Mouse (Mus musculus): ENCODE results near the gene Tmem231. TPM values are rescaled to one million over a fixed set of nuclear protein-coding genes. Genes with fewer than 3 reads are reported as not detected.

Gene Tmem231
- total and polyA plus RNA-seq, 2 experiments from 2014 or later: 1.2 to 1.6 TPM

DNA sequence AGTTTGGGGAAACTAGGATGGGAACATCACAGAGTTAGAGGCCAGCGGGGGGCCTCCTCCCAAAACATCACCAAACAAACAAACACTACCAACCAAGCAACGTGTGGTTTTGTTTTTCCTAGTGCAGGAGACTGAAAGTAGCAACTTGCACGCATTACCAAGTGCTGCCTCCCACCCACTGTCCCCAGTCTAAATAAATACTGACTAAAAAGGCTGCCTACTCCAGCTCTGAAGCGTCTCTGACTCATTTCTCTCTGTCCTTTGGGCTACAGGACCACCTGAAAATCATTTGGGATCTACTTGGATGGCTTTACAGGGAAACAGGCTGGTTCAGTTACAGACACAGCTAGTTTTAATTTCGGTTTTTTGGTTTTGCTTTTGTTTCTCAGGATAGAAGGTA is 30.7 kb upstream of the Tmem231 start:
- H3K9me3 ChIP-seq (replicated peaks; ENCODE audit: control insufficient read depth, low read length): no peaks in the 10 kb centered on the region
- DNase-seq (ENCODE audit: low spot score): no peak
- 63% methylated on average over 5 of the region's 5 CpGs for WGBS
- no peak for ATAC-seq (ENCODE audit: insufficient read depth, low read depth)
- H3K4me2 ChIP-seq (ENCODE audit: low read depth, low read length): no peak overlapping the region
- no peaks in the 10 kb centered on the region for H3K36me3 ChIP-seq (replicated peaks; ENCODE audit: control insufficient read depth, insufficient read depth, low read length)
- no peak overlapping the region for H3K9ac ChIP-seq (replicated peaks; ENCODE audit: low read depth, low read length)
- peaks cover 5% of the 10 kb centered on the region; the same call in 1 of the 2 replicates for H3K4me1 ChIP-seq (ENCODE audit: control insufficient read depth, insufficient read depth)
- TF ChIP-seq CTCF (IDR thresholded peaks at IDR 0.05; ENCODE audit: low read depth) (no peak), EP300 (IDR thresholded peaks at IDR 0.05; ENCODE audit: low read depth) (no peak)
- no peaks in the 10 kb centered on the region for H3K27me3 ChIP-seq (ENCODE audit: control insufficient read depth, insufficient read depth, low read length)
- H3K27ac ChIP-seq (ENCODE audit: low read depth): no peak overlapping the region
- no peak overlapping the region for H3K4me3 ChIP-seq (ENCODE audit: low read depth, low read length)

DNA sequence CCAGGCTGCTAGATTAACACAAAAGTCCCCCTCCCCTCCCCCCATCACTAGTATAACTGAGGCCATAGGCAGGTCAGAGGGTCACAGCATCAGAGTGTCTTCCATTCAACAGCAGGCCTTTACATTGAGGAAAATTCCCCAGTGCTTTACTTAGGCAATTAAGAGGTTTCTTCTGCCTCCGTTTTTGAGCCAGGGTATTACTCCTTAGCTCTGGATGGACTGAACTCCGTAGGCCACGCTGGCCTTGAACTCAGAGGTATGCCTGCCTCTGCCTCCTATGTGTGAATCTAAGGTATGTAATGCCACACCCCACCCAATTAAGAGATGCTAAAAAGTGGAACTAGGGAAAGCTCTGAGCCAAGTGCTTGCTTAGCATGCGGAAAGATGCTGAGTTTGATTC is 29.9 kb upstream of the Tmem231 start:
- WGBS: 87% methylated on average over 4 of the region's 4 CpGs
- Histone ChIP-seq H3K4me3 (ENCODE audit: low read depth, low read length) (no peak overlapping the region), H3K27me3 (ENCODE audit: control insufficient read depth, insufficient read depth, low read length) (no peaks in the 10 kb centered on the region), H3K4me1 (ENCODE audit: control insufficient read depth, insufficient read depth) (peaks cover 5% of the 10 kb centered on the region; the same call in 1 of the 2 replicates), H3K9ac (replicated peaks; ENCODE audit: low read depth, low read length) (no peak overlapping the region), H3K27ac (ENCODE audit: low read depth) (no peak overlapping the region), H3K4me2 (ENCODE audit: low read depth, low read length) (no peak overlapping the region), H3K9me3 (replicated peaks; ENCODE audit: control insufficient read depth, low read length) (no peaks in the 10 kb centered on the region), H3K36me3 (replicated peaks; ENCODE audit: control insufficient read depth, insufficient read depth, low read length) (0 out of 2 replicates have a peak, but pooled peaks cover under 1% of the 10 kb centered on the region)
- no peak for ATAC-seq (ENCODE audit: insufficient read depth, low read depth)
- TF ChIP-seq EP300 (IDR thresholded peaks at IDR 0.05; ENCODE audit: low read depth) (no peak), CTCF (IDR thresholded peaks at IDR 0.05; ENCODE audit: low read depth) (no peak)
- no peak for DNase-seq (ENCODE audit: low spot score)

DNA sequence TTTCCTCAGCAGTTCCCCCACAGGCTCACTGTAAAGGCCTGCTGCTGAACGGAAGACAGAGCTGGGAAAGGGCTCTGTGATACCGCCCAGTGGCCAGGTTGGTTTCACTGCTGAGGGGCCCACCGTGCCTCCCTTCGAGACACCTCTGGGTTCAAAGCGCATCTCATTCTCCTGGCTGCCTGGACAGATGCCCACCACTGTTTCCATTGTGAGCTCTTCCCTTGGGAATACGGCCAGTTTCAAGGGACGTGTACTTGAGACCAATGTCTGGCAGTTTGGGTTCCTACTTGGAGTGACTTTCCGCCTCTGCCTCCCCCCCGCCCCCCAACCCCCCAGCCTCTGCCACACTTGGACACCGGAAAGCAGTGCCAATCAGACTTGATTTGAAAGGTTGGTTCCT is 29.4 kb upstream of the Tmem231 start:
- ATAC-seq (ENCODE audit: insufficient read depth, low read depth): no peak
- Histone ChIP-seq H3K36me3 (replicated peaks; ENCODE audit: control insufficient read depth, insufficient read depth, low read length) (0 out of 2 replicates have a peak, but pooled peaks cover 5% of the 10 kb centered on the region), H3K4me2 (ENCODE audit: low read depth, low read length) (peak overlapping the region; percentile 27), H3K9me3 (replicated peaks; ENCODE audit: control insufficient read depth, low read length) (no peaks in the 10 kb centered on the region), H3K27me3 (ENCODE audit: control insufficient read depth, insufficient read depth, low read length) (no peaks in the 10 kb centered on the region), H3K4me1 (ENCODE audit: control insufficient read depth, insufficient read depth) (peaks cover 5% of the 10 kb centered on the region; the same call in 1 of the 2 replicates), H3K4me3 (ENCODE audit: low read depth, low read length) (no peak overlapping the region), H3K9ac (replicated peaks; ENCODE audit: low read depth, low read length) (no peak overlapping the region), H3K27ac (ENCODE audit: low read depth) (peak overlapping the region; percentile 51; the same call in 1 of the 2 replicates)
- no peak for DNase-seq (ENCODE audit: low spot score)
- 46% methylated on average over 10 of the region's 10 CpGs for WGBS
- no peak for TF ChIP-seq CTCF (IDR thresholded peaks at IDR 0.05; ENCODE audit: low read depth)
- no peak for TF ChIP-seq EP300 (IDR thresholded peaks at IDR 0.05; ENCODE audit: low read depth)

DNA sequence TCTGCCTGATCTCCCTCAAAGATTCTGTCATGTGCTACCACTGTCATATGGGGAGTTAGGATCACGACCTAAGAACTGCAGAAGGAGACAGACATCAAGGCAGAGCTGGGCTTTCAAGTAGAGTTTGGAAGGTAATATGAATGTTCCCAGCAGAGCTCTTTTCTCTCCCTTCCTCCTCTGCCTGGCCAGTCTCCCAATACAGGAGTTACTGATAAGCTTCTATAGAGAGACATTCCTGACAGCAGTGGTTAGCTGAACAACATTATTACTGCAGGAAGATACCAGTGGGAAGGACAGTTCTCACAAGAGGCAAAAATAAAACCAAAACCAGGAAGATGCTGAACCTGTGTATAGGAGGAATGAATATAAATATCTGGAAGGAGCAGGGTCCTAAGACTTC is 28.9 kb upstream of the Tmem231 start:
- H3K4me1 ChIP-seq (ENCODE audit: control insufficient read depth, insufficient read depth): peaks cover 5% of the 10 kb centered on the region; the same call in 1 of the 2 replicates
- 32% methylated on average over 1 of the region's 1 CpGs for WGBS
- peak overlapping the region; percentile 27 for H3K4me2 ChIP-seq (ENCODE audit: low read depth, low read length)
- peak; percentile 64 for ATAC-seq (ENCODE audit: insufficient read depth, low read depth)
- peak overlapping the region; percentile 51 for H3K27ac ChIP-seq (ENCODE audit: low read depth)
- no peak overlapping the region for H3K9ac ChIP-seq (replicated peaks; ENCODE audit: low read depth, low read length)
- no peak overlapping the region for H3K4me3 ChIP-seq (ENCODE audit: low read depth, low read length)
- H3K9me3 ChIP-seq (replicated peaks; ENCODE audit: control insufficient read depth, low read length): no peaks in the 10 kb centered on the region
- TF ChIP-seq CTCF (IDR thresholded peaks at IDR 0.05; ENCODE audit: low read depth): no peak
- TF ChIP-seq EP300 (IDR thresholded peaks at IDR 0.05; ENCODE audit: low read depth): no peak
- DNase-seq (ENCODE audit: low spot score): peak; percentile 54
- H3K36me3 ChIP-seq (replicated peaks; ENCODE audit: control insufficient read depth, insufficient read depth, low read length): 0 out of 2 replicates have a peak, but pooled peaks cover 5% of the 10 kb centered on the region
- no peaks in the 10 kb centered on the region for H3K27me3 ChIP-seq (ENCODE audit: control insufficient read depth, insufficient read depth, low read length)

DNA sequence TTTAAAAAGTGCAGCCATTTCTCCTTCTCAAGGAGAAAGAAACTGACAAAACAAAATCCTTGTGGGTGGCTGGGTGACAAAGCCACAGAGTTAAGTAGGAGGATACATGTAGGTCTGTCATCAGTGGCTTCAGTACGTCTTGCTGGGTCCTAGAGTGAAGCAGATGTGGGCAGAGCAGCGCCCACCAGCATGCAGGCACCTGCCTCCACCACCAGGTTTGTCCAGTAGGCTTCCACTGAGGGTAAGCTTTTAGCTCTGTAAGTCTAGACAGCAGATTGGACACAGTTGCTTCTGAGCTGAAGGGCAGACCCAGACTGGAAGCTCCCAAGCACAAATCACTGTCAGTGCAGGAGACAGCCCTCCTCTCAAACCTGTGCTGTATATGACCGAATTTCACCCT is 27.6 kb upstream of the Tmem231 start:
- H3K9ac ChIP-seq (replicated peaks; ENCODE audit: low read depth, low read length): no peak overlapping the region
- TF ChIP-seq CTCF (IDR thresholded peaks at IDR 0.05; ENCODE audit: low read depth): no peak
- no peak for TF ChIP-seq EP300 (IDR thresholded peaks at IDR 0.05; ENCODE audit: low read depth)
- peaks cover 5% of the 10 kb centered on the region; the same call in 1 of the 2 replicates for H3K4me1 ChIP-seq (ENCODE audit: control insufficient read depth, insufficient read depth)
- H3K4me2 ChIP-seq (ENCODE audit: low read depth, low read length): no peak overlapping the region
- ATAC-seq (ENCODE audit: insufficient read depth, low read depth): no peak
- DNase-seq (ENCODE audit: low spot score): no peak
- H3K9me3 ChIP-seq (replicated peaks; ENCODE audit: control insufficient read depth, low read length): no peaks in the 10 kb centered on the region
- no peak overlapping the region for H3K4me3 ChIP-seq (ENCODE audit: low read depth, low read length)
- H3K36me3 ChIP-seq (replicated peaks; ENCODE audit: control insufficient read depth, insufficient read depth, low read length): peaks cover 14% of the 10 kb centered on the region
- H3K27me3 ChIP-seq (ENCODE audit: control insufficient read depth, insufficient read depth, low read length): no peaks in the 10 kb centered on the region
- H3K27ac ChIP-seq (ENCODE audit: low read depth): no peak overlapping the region
- 78% methylated on average over 3 of the region's 3 CpGs for WGBS

Measured in heart, postnatal 0 days (tissue).